Mouse (Mus musculus) adrenal gland, postnatal 10 days (tissue): ENCODE measurements around the gene Pcmt1. TPM values are rescaled to one million over a fixed set of nuclear protein-coding genes. Genes with fewer than 3 reads are reported as not detected.
A peak's percentile ranks its signal among the peaks of the same experiment; 100 is the strongest.
"Not testable (repeated sequence)": the region's sequence is repeated elsewhere in the genome, so short reads cannot be mapped to it uniquely, and the experiment has no call there.

Experiments
- DNase-seq: peaks from one replicate; pipeline ENCODE4 v3.0.0; 2021; ENCODE audit warnings: mixed read lengths
- total RNA-seq, 2 experiments: library from RNA; stranded (reverse); gene quantifications; 2 replicates each; pipeline ENCODE4 v1.2.3; 2021

Gene Pcmt1
- total RNA-seq, 2 experiments from 2014 or later = 66.8 to 71.3 TPM

DNA sequence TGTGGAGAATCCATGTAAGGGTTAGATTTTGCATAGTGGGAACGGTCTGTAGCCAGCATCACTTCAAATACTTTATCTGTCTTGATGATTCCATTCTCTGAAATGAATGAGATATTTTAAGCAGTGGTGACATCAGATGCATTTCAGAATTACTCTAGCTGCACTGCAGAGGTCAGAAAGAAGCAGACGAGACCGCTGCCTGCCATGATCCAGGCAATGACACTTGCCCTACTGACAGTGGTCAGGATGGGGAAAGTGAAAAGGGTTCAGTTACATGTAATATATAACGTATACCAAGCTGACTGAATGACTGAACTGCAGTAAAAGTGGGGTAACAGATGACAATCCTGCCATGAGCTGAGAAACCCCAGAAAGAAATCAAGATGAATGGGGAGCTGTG, 31.9 kb downstream of the Pcmt1 start:
- no peak for DNase-seq

DNA sequence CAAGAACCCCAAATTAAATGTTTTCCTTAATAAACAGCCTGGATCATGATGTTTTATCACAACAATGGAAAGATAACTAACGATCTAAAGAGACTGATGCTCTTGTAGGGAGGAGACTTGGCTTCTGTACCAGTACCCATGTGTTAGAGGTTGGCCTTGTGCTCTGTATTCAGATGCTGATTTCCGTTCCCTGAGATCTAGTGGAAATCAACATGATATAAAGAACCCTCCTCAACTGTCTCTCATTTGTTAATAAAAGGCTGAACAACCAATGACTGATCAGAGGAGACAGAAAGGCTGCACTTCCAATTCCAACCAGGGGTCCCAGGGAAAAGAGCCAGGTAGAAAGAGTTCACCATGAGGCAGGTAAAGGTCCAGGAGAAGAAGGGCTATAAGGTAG, 35.0 kb downstream of the Pcmt1 start:
- DNase-seq = no peak

DNA sequence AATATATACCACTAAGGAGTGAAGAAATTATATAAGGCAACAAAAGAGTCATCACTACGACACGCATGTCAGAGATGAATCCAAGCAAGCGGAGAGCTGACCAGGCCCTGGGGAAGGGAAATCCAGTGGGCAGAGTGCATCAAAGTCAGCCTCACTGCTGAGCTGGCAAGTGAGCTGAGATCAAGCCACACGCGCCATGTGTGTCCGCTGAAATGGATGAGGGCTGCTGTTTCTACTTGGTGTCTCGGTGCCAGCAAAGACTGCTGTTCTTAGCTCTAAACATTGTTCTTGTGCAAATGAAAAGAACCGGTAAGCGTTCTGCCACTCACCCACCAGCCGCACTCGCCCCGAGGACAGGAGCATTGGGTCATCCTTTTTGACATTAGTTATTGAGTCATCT, 40.6 kb downstream of the Pcmt1 start:
- no peak for DNase-seq

DNA sequence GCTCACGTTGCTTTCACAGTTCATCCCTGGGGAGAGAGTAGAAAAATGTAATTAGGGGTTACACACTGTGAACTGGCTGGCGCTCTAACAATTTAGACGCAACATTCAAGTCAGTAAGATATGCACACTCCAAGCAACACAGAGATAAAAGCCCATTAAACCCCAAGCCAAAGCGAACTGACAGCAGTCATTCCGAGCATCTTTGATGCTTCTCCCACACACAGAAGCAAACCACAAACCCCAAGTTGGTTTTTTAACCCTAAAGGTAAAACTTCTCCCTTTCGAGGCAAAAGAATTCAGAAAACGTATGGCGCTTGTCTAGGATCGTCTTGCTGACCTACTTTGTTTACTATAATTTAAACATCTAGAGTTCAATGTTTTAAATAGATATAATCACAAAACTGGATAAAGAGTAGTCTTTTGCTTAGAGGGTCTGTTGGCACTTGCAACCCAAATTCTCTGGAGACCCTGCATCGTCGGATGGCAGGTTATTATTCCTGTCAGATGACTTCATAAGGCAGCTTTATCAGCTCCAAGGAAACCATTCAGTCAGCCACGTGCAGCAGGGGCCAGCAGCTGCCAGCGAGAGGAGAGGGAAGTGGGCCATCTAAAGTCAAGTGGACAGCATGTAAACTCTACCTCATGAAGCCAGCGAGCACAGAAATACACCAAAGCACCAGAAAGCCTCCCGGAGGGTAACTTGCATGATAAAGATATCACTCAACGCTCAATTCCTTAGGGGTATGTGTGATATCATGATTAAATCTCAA, 49.8 kb downstream of the Pcmt1 start:
- DNase-seq = no peak

DNA sequence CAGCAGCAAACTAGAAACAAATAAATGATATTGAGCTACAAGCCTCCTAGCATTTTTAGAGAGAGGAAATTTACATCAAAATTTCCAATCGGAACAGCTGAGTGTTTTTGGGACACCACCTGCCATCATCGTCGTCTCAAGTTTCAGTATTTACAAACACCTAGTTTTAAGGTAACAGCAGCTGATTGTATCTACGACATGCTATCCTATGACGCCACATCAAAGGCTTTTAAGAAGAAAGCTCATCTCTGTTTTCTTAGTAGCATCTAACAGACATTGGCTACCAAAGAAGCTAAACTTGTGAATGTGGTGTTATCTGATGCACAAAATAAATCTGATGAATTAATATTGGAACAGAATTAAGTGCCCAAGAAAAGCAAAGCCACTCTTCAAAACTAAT, 50.6 kb downstream of the Pcmt1 start:
- no peak for DNase-seq

DNA sequence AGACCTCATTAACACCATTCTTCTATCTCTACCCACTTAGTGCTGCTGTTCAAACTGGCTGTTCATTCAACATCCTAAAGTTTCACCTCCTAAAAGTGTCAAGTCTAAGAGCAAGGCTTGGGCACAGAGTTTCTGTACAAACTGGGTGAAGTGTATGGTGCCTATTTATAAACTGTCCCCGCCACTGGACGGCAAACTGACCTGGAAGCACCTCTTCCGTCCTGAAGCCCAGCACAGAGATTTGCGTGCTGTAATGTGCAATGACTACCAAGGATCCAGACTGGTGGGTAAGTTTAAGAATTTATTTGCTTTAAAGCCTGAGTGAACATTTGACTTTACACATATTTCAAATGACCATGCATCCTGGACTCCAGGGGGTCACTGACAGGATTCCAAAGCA, 51.8 kb downstream of the Pcmt1 start:
- no peak for DNase-seq

DNA sequence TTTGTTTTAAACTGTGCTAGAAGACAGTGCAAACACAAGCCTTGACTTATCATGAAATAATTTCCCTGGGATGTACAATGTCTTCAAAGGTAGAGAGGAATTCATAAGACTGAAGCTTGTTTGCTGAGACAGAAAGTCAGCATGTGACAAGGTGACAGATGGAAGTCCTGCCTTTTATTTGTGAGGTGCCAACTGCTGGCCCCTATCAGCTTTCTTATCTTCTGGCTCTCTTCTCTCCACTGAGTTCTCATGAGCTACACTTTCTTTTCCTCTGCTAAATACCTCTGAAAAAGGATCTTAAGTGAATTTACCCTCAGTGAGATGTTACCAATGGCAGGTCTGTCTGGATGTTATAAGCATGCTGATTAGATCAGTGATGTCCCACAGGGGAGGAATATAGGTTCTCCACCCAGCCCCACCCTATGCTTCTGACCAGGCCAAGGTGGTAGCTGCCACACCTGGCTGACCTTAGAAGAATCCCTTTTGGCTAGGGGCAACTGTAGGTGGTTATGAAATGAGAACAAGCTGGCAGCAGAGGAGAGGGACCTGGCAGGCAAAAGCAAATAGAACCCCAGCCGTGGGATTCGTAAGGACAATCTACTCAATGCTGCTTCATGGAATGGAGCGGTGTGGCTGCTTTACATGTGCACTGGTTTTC, 56.9 kb downstream of the Pcmt1 start:
- no peak for DNase-seq

DNA sequence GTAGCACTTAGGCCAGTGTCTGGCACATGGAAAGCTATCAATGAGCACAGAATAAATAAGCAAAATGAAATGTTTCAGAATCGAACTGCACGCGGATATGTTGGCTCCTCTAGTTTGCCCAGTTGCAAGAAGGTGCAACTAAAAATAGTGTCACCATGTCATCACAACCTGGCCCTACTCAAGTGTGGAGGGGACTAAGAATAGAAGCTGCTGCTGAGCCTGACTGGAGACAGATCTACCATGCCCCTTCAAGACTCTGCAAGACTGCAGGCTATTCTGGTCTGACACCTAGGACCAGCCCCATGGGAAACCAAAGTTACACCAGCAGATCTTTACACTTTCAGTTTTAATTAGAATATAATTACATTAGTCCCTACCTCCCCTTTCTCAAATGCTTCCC, 58.6 kb downstream of the Pcmt1 start:
- no peak for DNase-seq

DNA sequence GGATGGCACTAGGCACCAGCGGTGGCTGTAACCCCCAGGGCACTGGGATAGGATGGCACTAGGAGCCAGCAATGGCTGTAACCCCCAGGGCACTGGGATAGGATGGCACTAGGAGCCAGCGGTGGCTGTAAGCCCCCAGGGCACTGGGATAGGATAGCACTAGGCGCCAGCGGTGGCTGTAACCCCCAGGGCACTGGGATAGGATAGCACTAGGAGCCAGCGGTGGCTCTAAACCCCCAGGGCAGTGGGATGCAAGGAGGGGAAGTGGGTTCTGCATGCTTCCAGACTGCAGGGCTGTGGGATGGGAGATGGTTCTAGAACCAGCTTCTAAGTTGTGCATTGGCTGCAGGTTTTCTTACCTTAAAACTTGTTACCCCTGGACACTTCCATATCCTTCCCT, 60.2 kb downstream of the Pcmt1 start:
- DNase-seq = no peak

DNA sequence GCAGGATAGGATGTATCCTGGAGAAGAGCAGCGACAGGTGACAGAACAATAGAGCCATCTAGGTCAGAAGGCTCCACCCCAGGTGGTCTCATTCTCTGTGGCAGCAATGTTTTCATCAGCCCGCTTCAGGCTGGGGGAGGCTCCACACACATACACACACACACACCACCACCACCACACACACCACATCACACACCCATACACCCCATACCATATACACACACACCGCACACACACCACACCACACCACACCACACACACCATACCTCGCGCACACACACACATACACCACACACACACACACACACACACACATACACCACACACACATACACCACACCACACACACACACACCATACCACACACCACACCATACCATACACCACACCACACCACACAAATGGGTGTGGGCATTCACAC, 61.1 kb downstream of the Pcmt1 start:
- DNase-seq = no peak

DNA sequence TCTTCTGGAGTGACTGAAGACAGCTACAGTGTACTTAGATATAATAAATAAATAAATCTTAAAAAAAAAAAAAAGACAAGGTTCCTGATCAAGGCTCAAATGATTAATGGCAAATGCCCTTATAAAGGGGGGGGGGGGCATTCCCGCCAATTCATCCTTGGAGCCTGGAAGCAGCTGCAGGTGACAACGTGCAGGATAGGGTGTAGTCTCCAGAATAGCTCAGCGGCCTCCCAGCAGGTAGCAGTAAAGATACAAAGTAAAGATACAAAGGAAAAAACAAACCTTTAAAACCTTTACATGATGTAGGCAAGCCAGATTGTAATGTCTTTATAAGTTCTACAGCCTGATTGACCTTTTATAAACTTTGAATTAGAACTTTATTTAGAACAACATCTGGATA, 63.4 kb downstream of the Pcmt1 start:
- DNase-seq = not testable (repeated sequence)

DNA sequence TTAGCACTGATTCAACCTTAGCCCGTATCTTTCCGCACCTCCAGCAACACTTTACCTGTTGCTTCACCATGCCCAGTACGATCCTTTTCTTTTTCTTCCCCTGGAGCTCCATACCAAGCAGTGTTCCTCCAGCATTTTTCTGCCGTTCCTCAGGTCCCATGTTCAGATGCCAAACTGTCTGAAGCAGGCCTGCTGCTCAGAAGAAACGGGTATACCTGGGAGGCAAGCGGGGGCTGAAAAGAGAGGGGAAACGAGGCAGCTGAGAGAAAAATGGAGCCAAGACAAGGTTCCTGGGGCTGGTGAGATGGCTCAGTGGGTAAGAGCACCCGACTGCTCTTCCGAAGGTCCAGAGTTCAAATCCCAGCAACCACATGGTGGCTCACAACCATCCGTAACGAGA, 63.8 kb downstream of the Pcmt1 start:
- DNase-seq = not testable (repeated sequence)

DNA sequence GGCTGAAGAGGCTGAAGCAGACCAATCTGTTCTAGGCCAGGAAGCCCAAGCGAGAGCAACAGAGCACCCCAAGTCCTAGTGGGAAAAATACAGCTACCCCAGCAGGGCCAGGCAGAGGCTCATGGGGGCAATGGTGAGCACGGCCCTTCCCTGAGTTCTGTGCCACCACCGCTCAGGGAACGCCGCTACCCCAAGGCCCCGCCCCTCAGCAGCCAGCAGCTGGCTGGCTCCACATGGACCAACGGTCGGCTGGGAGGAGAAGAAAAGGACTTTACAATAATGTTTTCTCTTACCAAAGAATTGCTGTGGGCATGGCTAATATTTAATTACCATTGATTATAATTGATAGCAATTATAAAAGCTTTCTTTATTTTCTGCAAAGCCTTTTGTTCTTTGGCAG, 66.1 kb downstream of the Pcmt1 start:
- no peak for DNase-seq

DNA sequence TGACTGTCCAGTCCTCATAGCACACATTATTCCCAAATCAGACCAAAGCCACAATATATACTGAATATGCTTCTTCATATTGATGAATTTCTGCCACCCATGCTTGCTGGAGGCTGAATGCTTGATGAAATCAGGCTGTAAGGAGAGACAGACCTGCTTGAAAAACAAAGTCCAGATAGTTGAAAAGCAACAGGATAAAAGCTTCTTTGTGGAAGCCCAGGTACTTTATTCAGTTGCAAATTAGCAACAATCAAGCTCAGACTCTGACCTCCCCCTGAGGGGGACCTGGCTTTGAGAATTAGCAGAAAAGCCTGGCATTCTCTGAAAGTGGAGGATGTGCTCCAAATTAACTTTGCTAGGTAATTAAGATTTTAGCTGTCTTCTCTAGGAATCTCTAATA, 68.7 kb downstream of the Pcmt1 start:
- DNase-seq = not testable (repeated sequence)

DNA sequence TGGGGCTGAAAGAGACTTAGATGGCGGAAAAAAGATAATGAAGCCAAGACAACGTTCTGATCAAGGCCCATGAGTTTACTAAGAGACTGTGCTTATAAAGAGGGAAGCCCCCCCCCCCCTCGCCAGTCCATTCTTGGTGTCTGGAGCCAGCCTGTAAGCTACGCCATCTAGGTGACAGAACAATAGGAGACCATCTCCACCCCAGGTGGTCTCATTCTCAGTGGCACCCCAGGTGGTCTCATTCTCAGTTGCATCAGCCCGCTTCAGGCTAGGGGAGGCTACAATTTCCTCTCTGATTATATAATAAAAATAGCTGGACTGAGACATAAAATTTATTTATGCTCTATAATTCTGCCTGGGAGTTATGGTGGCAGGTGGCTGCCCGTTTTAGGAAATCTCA, 69.3 kb downstream of the Pcmt1 start:
- DNase-seq = no peak

DNA sequence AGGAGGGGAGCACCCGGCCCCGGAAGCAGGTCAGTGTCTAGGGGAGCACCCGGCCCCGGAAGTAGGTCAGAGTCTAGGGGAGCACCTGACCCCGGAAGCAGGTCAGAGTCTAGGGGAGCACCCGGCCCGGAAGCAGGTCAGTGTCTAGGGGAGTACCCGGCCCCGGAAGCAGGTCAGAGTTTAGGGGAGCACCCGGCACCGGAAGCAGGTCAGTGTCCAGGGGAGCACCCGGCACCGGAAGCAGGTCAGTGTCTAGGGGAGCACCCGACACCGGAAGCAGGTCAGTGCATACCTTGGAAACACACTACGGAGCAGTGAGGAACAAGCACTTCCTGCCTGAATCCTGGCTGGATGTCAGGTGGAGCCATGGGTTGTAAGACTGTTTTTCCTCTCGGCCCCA, 72.3 kb downstream of the Pcmt1 start:
- DNase-seq = no peak

DNA sequence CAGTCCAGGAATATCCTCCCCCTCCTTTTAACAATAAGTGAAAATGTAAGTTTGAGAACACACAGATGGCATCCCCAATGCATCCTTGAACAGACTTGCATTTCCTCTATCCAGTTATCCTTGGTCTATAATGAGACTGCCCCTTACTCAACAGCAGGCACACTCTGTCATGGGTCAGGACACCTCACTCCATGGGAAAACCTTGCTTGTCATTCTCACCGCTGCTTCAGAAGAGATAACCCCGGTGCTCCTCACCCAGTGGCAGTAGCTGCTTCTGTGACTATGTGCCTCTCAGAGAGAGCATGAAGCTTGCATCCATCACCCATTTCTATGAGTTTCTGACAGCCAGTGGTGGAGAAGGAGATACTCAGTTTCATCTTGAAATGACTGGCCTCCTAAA, 74.5 kb downstream of the Pcmt1 start:
- no peak for DNase-seq

DNA sequence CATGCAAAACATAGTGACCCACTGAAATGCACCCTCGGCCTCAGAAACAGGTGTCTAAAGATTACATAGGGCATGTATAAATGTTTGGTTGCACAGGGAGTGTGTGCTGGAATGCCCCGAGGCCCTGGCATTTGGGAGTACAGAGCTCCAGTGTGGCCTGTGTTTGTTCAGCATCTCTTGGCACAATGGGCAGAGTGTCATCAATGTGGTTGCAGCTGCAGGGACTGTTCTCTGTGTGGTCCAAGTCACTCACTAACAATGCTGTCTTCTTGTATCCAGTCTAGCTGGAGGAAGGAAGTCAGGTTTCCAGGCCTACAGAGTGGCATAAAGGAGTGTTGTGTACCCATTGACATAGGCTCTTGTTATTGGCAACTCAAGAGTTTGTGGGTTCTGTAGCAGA, 75.8 kb downstream of the Pcmt1 start:
- DNase-seq = no peak

DNA sequence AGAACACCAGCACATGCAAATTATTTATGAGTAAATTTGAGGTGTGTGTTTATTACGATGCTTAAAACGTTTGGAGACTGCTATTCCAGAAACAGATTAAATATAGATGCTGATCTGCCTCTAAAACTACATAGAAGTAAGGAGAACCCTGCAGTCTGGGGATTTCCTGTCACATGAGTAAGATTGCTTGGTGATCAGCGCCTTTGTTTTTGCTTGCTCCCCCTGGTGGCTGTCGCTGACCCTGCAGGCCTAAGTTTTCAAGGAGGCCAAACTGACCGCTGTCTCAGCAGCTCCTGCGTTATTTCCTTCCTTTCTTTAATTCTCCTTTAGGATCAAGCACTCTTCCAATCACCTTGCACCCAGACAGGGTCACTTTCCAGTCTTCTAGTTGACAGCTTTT, 80.3 kb downstream of the Pcmt1 start:
- DNase-seq = peak; percentile 86

DNA sequence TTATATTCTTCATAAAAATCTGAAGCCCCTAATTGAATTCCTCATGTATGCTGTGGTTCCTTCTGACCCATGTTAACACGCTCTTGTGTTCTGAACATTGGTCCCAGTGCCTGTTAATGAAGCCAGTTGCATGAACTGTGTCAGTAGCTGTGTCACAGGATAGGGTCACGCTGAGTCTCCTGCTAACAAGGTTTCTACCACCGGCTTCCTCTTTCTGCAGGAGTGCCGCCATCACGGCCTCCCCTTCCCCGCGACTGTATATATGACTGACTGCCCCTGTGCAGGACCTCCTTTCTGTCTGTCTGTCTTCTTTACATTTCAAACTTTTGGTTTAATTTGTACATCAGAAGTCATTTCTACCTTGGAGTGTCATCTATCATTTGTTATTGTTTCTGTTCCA, 82.8 kb downstream of the Pcmt1 start:
- no peak for DNase-seq

DNA sequence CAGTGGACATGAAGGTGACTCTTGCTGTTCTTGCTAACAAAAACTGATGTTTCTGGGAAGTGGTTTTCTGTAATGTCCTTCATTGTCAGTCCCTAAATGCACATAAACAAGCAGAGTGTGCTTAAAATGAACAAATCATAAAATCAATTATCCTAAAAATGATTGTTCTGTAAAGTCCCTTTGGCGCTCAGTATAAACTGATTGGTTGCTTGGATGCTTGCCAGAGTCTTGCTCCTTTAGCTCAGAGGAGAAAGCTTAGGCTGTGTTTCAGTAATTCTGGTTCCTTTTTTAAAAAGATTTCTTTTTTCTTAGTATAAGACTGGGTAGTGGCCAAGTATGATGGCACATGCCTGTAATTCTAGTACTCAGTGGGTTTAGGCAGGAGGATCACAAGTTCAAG, 84.7 kb downstream of the Pcmt1 start:
- DNase-seq = no peak

DNA sequence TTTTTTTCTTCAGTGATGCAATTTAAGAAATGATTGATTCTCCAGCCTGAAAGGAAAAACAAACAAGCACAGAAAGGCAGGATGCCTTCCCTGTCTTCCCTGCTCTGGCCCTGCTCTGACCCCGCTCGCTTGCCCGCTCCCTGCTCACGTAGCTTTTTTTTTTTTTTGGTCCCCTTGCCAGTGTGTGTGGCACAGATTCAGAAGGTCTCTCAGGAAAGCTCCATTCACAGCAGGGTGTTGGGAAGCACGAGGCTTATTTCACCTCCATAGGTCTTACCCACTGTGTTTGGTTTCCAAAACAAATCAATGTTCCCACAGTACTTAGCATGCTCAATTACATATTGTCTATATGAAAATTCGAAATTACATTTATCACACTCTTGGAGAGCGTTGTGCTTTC, 86.1 kb downstream of the Pcmt1 start:
- no peak for DNase-seq

DNA sequence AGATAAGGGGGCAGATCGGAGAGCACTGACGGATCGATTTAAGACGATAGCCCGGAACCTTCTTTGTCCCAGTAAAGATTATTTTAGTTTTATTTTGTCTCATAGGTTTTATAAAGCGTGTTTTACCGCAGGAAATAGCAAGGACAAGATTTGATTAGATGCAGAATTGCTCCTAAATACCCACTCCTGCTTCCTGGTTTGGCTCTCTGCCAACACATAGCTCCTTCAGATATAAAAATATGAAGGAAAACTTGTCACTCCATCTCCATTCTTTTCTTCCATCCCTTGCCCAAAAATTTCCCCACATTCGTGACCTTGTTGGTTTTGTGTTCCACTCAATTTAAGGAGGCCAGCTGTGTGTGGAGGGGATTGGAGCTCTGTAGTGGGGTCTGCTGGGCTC, 90.1 kb downstream of the Pcmt1 start:
- no peak for DNase-seq

DNA sequence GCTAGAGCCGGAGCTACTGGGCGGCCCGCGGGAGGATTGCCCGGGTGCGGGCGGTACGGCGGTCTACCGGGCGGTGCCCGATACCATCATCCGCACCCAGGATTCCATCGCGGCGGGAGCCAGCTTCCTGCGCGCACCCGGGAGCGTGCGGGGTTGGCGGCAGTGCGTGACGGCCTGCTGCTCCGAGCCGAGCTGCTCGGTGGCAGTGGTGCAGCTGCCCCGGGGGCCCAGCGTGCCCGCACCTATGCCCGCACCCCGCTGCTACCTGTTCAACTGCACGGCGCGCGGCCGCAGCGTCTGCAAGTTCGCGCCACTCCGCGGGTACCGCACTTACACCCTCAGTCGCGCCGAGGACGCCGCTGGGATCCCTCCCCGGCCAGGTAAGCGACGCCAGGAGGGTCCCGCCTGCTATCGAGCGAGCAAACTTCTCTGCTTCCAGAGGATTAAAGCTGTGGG, 90.7 kb downstream of the Pcmt1 start:
- no peak for DNase-seq
